Mouse (Mus musculus): Measurements from ENCODE around the gene Oprm1.

The Oprm1 gene

DNA sequence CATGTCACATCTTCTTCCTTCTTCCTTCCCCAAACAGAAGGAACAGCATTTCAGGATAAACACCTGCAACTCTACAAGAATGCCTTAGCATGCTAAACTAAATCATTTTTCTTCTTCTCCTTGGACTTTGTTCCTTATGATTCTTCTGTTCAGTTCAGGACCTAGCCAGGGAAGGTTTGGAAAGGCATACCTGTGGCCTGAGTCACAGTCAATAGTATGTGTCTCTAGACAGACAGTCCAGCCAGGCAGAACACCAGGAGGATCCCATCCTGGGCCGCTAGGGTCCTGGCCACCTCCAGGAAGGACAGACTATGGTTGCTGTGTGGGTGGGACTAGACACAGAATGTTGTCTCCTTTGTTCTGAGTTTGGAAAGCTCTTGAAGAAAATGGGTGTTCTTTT, 266.7 kb downstream of the Oprm1 start:
- in situ Hi-C loops (cut with MboI, MseI), result loop anchor here in 1 of 2 experiments (10.0 kb wide), 1 partner anchor 1640 kb away; no protein-coding TSS in a partner anchor

DNA sequence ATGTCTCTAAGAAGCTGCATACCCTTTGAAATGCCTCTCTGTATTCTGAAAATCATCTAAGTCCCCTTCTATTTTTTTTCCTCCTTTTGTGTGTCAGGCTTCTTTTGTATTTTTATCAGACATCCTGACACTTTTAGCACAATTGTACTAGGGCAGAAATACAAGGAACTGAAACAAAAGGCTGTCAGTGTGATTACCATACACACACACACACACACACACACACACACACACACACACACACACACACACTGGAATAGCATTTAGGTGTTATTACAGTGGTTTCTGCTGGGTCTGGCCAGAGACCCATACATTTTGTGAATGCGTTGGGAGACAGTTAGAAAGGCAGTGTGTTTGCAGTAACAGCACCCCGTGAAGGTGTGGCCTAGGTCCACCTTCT, 275.2 kb downstream of the Oprm1 start:
- in situ Hi-C loops (cut with MboI, MseI), result no loop called here

DNA sequence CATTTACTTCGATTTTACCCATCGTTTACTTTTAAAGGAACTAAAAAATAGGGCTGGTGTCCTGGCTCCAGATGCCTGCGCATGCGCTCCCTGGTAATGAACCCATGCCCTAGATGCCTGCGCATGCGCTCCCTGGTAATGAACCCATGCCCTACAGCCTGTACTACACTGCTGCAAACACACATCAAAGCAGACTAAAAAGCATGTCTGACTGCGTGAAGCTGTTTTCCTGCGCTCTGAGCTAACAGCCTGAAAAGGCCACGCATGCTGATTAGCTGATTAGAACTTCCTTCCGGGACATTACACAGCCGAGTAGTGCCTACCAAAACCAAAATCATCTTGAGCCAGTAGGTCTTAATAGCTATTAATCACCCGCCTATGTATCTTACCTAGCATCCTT, 277.2 kb downstream of the Oprm1 start:
- in situ Hi-C loops (cut with MboI, MseI), result no loop called here

DNA sequence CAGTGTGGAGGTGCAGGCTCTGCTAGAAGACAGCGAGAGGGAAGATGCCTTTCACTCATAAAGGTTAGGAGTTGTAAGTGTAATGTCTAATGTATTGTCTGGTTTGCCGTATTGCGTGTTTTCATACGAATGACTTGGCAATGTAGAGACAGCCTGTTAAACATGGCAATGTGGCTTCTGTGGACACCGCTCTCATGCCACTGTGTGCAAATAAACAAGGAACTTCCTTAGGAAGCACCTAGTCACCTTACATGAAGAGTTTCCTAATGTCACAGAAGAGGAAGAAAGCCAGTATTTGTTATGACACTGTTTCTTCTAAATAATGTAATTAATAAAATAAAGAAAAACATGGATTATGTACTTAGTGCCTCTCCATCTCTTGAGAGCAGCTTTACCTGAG, 278.9 kb downstream of the Oprm1 start:
- in situ Hi-C loops (cut with MboI, MseI), result no loop called here

DNA sequence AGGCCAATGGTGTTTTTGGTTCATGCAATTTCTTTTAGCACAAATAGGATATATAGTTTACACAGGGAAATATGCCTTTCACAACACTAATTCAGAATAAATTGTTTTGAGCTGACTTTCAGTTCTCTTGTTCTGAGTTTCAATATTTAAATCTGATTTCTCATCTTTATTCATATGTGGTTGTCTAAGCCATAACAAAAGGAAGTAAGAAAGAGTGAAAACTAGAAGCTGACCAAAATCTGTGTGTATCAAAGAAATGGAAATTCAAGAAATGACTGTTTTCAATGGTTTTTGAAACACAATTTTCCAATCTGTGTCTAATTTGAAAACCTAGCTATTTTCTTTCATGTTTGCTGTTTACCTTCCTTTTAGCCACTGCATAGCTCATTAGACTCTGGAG, 282.7 kb downstream of the Oprm1 start:
- in situ Hi-C loops (cut with MboI, MseI), result no loop called here

DNA sequence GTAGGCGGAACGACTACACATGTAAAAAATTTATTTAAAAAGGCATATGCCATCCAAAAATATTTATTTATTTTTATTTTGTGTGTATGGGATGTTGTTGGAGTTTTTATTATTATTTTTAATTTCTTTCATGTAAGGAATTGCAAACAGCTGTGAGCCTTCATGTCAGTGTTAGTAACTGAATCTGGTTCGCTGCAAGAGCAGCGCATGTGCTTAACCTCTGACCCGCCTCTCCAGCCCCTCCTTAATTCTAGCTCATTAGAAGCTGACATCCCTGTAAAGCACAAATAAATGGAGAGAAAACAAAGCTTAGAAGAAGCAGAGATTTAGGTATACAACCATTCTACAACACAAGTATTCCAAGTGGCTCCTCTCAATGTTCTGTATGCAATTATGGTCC, 285.6 kb downstream of the Oprm1 start:
- in situ Hi-C loops (cut with MboI, MseI), result no loop called here

DNA sequence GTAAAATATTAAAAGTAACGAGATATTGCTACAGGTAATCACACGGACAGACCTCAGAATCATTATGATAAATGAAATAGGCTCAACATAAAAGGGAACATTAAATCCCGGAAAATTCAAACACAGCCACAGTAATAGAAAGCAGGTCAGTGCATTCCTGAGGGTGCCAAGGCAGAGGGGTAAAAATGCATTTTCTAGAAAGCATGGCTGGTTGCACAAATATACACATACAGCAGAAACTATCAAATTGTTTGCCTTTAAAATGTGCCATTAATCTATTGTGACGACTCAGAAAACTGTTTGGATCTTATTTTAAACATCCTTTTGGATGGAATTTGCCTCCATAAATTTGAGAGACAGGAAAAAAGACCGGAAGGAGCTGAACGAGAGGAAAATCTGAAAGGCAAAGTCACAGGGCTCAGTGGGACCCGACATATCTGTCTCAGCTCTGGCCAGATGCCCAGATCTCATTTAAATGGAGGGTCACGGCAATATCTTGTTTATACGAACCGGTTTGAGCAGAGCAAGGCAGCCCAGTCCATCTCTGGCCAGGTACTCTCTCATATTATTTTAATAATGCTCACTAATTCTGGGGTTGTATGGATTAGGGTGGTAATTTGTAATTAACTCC, 289.1 kb downstream of the Oprm1 start:
- in situ Hi-C loops (cut with MboI, MseI), result no loop called here

DNA sequence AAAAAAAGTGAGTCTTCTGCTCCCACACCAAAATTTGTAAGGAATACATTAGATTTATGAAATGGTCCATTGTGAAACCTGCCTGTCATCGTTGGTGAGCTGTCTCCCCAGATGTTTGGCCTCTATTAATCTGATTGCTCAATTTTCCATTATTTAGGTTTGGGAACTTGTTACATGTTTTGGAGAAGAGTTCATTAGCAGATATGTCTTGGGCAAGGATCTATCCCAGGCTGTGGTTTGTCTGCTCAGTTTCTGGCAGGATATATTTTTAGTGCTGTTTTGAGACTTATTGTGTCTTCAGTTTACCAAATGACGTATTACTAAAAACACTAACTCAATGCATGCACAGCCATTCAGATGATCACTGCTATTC, 289.6 kb downstream of the Oprm1 start:
- in situ Hi-C loops (cut with MboI, MseI), result no loop called here

DNA sequence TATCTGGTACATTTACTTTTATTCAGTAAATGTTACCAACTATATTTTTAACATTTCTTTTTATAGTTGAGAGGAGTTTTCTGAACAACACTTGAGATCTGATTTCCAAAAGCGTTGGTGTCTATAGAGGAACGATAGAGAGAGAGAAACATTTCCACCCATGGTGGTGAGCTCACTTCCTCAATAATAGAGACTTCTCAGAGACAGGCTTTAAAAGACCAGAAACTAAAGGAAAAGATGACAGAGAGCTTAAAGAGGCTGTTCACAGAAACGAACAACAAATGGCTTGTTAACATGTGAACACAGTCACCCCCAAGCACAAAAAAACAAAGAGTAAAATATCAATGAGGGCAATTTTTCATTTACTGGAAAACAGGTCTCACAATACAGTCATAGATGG, 291.6 kb downstream of the Oprm1 start:
- in situ Hi-C loops (cut with MboI, MseI), result loop anchor here in 1 of 2 experiments (25.0 kb wide), 1 partner anchor 1013 kb away; no protein-coding TSS in a partner anchor

DNA sequence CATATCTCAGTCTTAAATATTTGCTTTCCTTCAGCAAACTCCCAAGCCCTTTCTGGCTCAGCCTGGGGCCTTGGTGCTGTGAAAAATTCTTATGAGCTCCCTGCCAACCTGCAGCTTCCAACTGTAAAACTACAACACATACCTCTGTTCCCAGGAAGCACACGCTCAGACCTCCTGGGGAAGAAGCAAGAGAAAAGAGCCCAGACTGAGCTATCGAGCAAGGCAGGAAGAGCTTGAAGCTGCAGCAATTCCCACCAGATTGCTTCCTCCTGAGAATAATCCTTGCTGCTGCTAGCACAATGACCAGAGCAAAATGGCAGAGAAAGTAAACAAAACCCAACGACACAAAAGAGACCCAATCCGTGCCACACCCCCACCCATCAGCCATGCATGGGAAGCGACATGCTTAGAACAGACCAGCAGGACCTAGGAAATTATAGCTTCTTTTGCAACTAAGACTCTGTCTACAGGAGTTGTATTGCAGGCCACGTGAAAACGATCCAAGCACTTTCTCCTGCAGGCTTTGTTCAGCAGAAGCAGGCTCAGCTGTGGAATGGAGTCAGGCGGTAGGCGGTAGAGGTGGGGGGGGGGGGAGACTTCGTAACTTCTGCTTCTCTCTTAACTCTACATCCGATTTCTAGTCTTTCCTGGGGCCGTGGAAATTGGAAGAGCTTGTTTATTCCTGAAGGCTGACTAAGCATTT, 294.2 kb downstream of the Oprm1 start, which contains the start of gene Ipcef1:
Ipcef1 (minus strand) TSS at position 164 of the 703 bp plus-strand sequence.
- in situ Hi-C loops (cut with MboI, MseI), result loop anchor here in 1 of 2 experiments (25.0 kb wide), 1 partner anchor 1015 kb away; no protein-coding TSS in a partner anchor

DNA sequence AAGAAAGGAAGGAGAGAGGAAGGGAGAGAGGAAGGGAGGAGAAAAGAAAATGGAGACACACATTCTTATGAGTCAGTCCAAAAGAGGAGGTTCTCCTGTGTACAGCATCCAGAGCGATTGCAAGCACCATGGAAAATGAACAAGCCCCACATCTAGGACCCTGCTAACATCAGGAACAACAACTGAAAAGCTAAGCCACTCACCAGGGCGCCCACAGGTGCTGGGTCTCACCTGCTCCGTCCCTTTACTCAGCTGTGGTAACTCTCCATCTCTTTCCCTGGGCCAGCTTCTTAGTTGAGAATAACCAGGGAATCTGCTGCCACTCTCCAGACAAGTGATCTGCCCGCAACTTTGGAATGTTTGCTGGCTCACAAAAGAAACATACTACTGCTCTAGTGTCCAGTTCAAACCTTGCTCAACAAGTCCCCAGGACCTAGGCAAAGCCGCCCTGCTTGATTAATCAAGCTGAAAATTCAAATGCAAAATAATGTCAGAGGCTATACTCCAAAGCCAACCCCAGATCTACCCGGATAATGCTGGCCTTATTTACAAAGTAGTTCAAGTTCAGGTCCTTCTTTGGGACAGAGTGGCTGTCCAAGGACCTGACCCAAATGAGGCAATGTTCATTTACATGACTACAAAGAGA, 296.4 kb downstream of the Oprm1 start:
- in situ Hi-C loops (cut with MboI, MseI), result loop anchor here in 1 of 2 experiments (25.0 kb wide), 1 partner anchor 1017 kb away; no protein-coding TSS in a partner anchor

DNA sequence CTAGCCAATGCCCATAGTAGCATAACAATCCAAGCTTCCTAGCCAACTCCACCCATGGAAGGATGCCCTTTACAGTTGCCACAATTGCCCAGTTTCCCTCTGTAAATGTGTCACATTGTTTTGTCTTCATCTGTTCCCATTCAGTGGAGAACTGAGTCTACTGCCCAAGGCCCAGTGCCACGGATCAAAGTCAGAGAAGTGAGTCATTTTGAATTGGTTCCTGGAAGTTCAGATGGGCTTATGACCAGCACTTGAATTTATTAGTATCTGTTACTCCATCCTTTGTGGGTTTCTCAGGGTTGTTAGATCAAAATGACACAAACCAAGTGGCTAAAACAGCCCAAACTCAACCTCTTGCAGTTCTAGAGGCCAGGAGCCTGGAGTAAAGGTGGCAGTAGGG, 299.2 kb downstream of the Oprm1 start:
- in situ Hi-C loops (cut with MboI, MseI), result loop anchor here in 1 of 2 experiments (25.0 kb wide), 1 partner anchor 1020 kb away; no protein-coding TSS in a partner anchor

DNA sequence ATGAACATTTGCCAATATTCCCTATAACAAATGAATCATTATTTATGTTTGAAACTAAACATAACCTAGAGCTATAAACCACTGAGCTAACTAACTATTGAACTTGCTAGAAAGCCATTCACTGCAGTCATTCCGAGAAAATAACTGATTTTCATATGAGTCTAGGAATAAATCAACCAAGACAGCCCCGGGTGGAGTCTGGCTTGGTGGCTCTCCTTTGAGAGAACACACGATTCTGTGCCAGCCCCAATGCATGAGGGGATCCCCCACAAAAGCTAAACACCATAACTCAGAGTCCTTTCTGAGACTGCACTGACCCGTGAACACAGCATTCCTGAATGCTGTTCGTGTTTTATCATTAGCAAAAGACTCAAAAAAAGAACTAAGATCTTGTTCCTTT, 302.0 kb downstream of the Oprm1 start:
- in situ Hi-C loops (cut with MboI, MseI), result loop anchor here in 1 of 2 experiments (25.0 kb wide), 1 partner anchor 1023 kb away; no protein-coding TSS in a partner anchor

DNA sequence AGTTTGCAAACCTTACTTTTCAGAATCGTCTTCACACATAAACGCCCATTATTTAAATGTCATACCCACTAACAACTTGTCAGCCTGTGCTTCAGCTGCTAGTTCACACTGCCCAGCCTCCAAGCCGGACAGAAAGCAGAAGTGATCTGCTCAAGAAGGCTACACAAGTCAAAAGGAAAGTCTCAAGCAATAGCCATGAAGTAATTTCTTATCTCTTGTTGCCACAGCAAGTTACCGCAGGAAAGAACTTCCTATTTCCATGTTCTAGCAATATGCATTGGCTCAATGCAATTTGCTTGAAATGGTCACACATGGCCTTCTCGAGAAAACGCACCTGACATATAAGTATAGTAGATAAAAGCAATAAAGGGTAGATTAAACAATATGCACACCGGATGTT, 304.7 kb downstream of the Oprm1 start:
- in situ Hi-C loops (cut with MboI, MseI), result loop anchor here in 1 of 2 experiments (25.0 kb wide), 1 partner anchor 1026 kb away; no protein-coding TSS in a partner anchor

DNA sequence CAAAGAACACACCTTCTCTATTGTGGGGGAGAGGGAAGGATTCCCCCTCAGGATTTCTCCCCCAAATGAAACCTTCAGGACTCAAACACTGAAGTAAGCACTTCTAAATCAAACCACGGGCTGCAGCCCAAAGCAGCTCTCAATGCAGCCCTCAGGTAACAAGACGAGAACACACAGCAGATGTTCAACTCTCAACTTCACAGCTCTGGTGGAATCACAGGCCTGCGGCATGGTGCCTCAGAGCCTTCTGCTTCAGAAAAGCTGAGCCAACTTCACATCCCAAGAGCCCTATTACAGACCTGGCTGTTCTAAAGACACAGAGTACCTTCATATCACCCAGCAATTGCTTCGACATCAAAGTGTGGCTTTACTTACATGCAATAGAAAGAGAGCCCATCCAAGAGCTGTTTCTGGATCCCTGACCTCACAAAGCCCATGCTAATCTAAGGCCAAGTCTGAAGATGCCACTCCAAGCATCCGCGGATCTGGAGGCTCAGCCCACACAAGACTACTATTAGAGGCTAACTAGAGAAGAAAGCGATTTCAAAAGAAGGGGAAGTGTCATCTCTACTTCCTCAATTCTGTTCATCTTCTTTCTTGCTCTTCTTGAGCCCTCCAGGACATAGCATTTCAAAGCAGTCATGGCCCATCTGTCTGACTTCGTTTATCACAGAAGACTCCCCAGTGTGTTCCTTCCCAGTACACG, 305.6 kb downstream of the Oprm1 start:
- in situ Hi-C loops (cut with MboI, MseI), result loop anchor here in 1 of 2 experiments (25.0 kb wide), 1 partner anchor 1027 kb away; no protein-coding TSS in a partner anchor

DNA sequence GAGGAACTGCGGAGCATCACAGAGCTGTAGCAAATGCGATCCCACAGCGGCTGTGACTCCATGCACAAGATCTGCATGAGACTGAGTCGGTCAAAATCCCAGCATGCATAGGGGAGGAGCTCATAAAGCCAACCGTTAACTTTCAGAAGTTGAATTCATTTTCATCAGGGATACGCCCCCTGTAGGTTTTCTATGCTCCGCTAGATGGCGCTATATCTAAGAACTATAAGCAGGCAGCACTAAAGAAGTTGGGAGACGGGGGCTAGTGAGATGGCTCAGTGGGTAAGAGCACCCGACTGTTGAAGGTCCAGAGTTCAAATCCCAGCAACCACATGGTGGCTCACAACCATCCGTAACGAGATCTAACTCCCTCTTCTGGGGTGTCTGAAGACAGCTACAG, 310.3 kb downstream of the Oprm1 start:
- in situ Hi-C loops (cut with MboI, MseI), result loop anchor here (5.0 to 25.0 kb wide), 2 partner anchors 186 to 1031 kb away; no protein-coding TSS in a partner anchor

DNA sequence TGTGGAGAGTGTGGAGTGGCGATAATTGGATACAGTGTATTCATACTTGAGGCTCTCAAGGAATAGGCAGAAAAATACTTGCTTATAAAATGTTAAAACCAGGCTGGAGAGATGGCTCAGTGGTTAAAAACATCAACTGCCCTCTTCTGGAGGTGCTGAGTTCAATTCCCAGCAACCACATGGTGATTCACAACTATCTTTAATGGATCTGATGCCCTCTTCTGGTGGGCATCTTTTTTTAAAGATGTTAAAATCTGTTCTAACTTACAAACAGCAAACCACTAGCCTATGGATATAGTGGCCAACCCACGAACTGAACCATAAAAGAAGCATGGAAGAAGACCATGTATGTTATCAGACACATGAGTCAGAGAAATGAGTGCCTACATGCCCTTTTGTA, 310.8 kb downstream of the Oprm1 start:
- in situ Hi-C loops (cut with MboI, MseI), result loop anchor here (5.0 to 25.0 kb wide), 2 partner anchors 187 to 1032 kb away; no protein-coding TSS in a partner anchor

DNA sequence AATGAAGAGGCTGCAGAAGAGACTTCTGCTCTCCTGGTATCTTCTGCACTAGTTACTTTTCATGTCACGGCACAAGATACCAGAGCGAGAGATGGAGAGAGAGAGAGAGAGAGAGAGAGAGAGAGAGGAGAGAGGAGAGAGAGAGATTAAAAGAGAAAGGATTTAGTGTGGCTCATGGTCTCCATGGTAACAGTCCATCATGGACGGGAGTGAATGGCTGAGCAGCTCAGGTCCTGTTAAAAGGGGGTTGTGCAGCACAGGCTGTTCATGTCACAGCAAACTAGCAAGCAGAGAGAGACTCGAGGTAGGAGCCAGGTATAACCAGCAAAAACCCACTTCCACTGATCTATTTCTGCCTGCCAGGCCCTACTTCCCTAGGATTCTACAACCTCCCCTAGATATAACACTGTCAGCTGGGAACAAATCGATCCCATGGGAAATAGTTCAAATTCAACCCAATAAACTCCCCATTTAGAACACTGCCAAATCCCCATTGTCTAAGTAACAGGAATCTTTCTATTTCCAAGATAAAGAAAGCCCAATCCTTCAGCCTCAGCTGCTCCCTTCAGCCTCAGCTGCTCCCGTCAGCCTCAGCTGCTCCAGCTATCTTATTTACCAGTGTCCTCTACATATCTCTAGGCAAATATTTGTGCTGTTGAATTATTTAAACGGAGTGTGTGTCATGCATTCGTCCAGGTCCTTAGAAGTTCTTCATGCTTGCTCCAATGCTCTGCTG, 312.0 kb downstream of the Oprm1 start:
- in situ Hi-C loops (cut with MboI, MseI), result loop anchor here in 1 of 2 experiments (10.0 to 25.0 kb wide), 2 partner anchors 185 to 1033 kb away; no protein-coding TSS in a partner anchor

DNA sequence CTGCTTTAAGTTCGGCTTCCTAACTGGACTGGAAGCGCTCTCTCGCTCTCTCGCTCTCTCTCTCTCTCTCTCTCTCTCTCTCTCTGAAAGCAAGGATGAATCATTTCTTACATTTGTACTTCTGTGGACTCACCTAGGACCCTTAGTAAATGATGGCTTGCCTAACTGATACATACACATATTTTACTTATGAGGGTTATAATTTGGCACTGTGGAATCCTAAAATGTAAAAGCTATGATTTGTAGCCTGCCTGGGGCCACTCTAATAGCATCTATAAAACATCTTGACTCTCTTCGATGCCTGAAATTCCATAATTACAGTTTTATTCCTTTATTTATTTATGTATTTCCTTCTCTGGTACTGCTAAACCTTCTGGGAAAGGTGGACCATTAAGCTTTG, 312.6 kb downstream of the Oprm1 start:
- in situ Hi-C loops (cut with MboI, MseI), result loop anchor here in 1 of 2 experiments (10.0 to 25.0 kb wide), 2 partner anchors 186 to 1034 kb away; no protein-coding TSS in a partner anchor

DNA sequence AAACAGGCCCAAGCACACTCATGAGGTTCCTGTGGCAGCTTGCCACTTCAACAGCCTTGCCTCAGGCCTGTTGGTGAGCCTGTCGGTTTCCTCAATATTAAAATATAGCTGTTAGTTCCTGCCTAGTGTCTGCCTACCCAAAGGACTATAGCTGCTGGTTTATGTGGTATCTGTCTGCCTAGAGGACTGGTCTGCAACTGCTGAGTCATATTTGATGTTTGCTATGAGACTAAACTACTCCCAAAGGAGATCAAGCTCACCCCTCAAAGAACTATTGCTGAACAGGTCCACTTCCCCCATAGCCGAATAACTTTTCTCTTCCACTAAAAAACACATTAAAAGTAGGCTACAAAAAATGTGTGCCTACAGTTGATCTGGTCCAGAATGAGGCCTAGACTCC, 315.9 kb downstream of the Oprm1 start:
- in situ Hi-C loops (cut with MboI, MseI), result loop anchor here in 1 of 2 experiments (10.0 to 25.0 kb wide), 2 partner anchors 189 to 1037 kb away; no protein-coding TSS in a partner anchor
